Mouse (Mus musculus): ENCODE measurements at regions not wholly inside any gene's neighbourhood (a gene's known extent, or its start where the extent isn't known, plus 50 kb on each side); places are given as distances from the start of the nearest gene placed in this dataset.
"Not testable (repeated sequence)": the region's sequence is repeated elsewhere in the genome, so short reads cannot be mapped to it uniquely, and the experiment has no call there.

DNA sequence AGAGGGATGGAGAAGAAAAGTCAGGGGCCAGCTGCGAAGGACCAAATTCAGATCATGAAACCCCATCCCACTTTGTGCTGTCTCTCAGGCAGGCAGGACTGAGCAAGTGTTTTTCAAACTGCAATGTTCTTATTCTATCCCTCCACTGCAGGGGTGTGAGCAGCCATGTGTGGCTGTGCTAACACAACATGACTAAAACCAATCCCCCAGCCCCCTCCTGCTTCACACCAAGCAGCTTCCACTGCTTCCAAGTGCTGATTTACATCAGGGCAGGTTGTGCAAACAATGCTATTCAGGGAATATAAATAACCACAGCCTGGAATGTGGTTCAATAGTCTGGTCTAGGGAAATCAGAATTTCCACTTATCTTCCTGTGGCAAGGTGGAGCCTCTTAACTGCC is 517.0 kb upstream of the Brinp1 start:
- H3K27ac ChIP-seq (ENCODE audit: low read depth, low read length): no peak overlapping the region
- peak; percentile 90 for ATAC-seq (ENCODE audit: low FRiP score)
- H3K4me2 ChIP-seq: no peak overlapping the region
- H3K9me3 ChIP-seq (ENCODE audit: control insufficient read depth, low read length): no peaks in the 10 kb centered on the region
- H3K27me3 ChIP-seq (ENCODE audit: control insufficient read depth, insufficient read depth, low read length): no peaks in the 10 kb centered on the region
- no peak for DNase-seq (ENCODE audit: low spot score, missing footprints)
- no peaks in the 10 kb centered on the region for H3K36me3 ChIP-seq (ENCODE audit: control insufficient read depth, insufficient read depth, low read length)
- H3K9ac ChIP-seq (ENCODE audit: low read length): no peak overlapping the region
- H3K4me1 ChIP-seq (ENCODE audit: control insufficient read depth, insufficient read depth, low read length): no peaks in the 10 kb centered on the region
- WGBS: 69% methylated on average over 1 of the region's 1 CpGs
- no peak overlapping the region for H3K4me3 ChIP-seq (ENCODE audit: low read depth, low read length)

DNA sequence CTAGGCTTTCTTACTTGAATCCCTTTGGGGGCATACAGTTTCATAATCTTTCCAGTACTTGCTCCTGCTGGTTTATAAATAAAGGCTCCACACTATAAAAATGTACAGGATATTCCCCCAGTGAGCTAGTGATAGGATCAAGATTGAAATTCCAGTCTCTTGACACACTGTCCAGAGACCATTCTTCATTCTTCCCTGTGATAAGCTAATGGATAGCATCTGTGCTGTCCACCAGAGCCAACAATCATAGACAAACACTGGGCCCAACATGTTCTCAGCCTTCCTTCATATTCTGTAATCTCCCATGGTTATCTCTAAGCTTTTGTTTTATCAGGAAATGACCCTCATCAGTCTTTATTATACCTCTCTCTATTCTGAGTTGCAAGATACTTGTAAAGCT is 505.8 kb upstream of the Brinp1 start:
- no peaks in the 10 kb centered on the region for H3K9me3 ChIP-seq (ENCODE audit: control insufficient read depth, low read length)
- no peak overlapping the region for H3K4me2 ChIP-seq
- H3K27me3 ChIP-seq (ENCODE audit: control insufficient read depth, insufficient read depth, low read length): no peaks in the 10 kb centered on the region
- no peak overlapping the region for H3K9ac ChIP-seq (ENCODE audit: low read length)
- ATAC-seq (ENCODE audit: low FRiP score): no peak
- H3K4me3 ChIP-seq (ENCODE audit: low read depth, low read length): no peak overlapping the region
- no peak for DNase-seq (ENCODE audit: low spot score, missing footprints)
- H3K4me1 ChIP-seq (ENCODE audit: control insufficient read depth, insufficient read depth, low read length): no peaks in the 10 kb centered on the region
- no peaks in the 10 kb centered on the region for H3K36me3 ChIP-seq (ENCODE audit: control insufficient read depth, insufficient read depth, low read length)
- no peak overlapping the region for H3K27ac ChIP-seq (ENCODE audit: low read depth, low read length)

DNA sequence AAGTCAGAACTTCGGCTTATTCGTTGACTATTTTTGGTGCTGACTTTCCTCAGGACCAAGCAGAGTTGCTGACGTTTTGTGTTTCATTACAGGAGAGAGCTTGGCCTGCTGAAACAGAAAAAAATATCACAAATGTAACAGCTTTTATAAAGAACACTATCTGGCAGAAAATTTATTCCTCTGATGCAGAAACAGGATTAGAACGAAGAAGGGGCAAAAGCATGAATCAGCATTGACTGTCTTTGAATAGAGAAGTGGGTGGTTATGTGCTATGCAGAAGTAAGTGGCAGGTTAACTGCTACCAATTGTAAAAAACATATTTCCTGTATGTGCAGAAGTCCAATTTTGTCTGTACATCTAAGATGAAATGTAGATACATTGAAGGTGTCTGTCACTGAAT is 502.2 kb upstream of the Brinp1 start:
- Histone ChIP-seq H3K27me3 (ENCODE audit: control insufficient read depth, insufficient read depth, low read length) (no peaks in the 10 kb centered on the region), H3K4me1 (ENCODE audit: control insufficient read depth, insufficient read depth, low read length) (no peaks in the 10 kb centered on the region), H3K27ac (ENCODE audit: low read depth, low read length) (no peak overlapping the region), H3K4me3 (ENCODE audit: low read depth, low read length) (no peak overlapping the region), H3K9ac (ENCODE audit: low read length) (no peak overlapping the region), H3K4me2 (no peak overlapping the region), H3K36me3 (ENCODE audit: control insufficient read depth, insufficient read depth, low read length) (no peaks in the 10 kb centered on the region), H3K9me3 (ENCODE audit: control insufficient read depth, low read length) (no peaks in the 10 kb centered on the region)
- DNase-seq (ENCODE audit: low spot score, missing footprints) (no peak), ATAC-seq (ENCODE audit: low FRiP score) (no peak)
- 92% methylated on average over 4 of the region's 4 CpGs for WGBS

DNA sequence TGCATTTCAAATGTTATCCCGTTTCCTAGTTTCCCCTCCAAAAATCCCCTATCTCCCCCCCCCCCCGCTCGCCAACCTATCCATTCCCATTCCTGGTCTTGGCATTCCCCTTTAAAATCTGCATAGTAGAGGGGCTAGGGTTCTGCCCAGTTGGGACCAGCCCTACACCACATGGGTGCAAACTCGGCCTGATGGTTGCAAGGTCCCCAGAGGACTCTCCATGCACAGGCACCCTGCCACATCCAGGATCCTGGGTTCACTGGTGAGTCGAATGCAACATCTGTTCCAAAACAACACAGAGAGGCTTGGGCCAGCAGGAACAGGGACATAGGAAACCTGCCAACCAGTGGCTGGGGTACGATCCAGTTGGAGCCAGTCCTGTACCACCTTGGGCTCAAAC is 492.0 kb upstream of the Brinp1 start:
- Histone ChIP-seq H3K36me3 (ENCODE audit: control insufficient read depth, insufficient read depth, low read length) (no peaks in the 10 kb centered on the region), H3K4me3 (ENCODE audit: low read depth, low read length) (no peak overlapping the region), H3K27me3 (ENCODE audit: control insufficient read depth, insufficient read depth, low read length) (no peaks in the 10 kb centered on the region), H3K27ac (ENCODE audit: low read depth, low read length) (no peak overlapping the region), H3K9ac (ENCODE audit: low read length) (no peak overlapping the region), H3K9me3 (ENCODE audit: control insufficient read depth, low read length) (no peaks in the 10 kb centered on the region), H3K4me1 (ENCODE audit: control insufficient read depth, insufficient read depth, low read length) (no peaks in the 10 kb centered on the region), H3K4me2 (no peak overlapping the region)
- 92% methylated on average over 6 of the region's 6 CpGs for WGBS
- ATAC-seq (ENCODE audit: low FRiP score) (no peak), DNase-seq (ENCODE audit: low spot score, missing footprints) (no peak)

DNA sequence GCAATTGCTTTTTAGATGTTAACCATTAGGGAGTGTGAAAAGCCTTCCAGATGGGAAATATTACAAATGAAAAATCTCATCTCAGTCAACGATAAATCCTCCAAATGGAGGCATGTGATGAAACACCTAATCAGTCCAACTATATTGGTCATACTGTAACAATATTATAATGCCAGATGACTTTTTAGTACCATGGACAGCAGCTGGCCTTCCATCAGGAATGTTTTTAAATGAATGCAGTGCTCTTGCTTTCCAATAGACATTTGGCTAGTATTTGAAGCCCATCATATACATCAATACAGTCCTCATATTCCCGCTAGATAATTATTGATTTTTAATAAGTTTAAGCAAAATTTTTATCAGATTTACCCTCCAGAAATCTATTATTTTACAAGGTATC is 489.8 kb upstream of the Brinp1 start:
- no peak overlapping the region for H3K9ac ChIP-seq (ENCODE audit: low read length)
- WGBS: 84% methylated on average over 2 of the region's 2 CpGs
- no peaks in the 10 kb centered on the region for H3K27me3 ChIP-seq (ENCODE audit: control insufficient read depth, insufficient read depth, low read length)
- H3K27ac ChIP-seq (ENCODE audit: low read depth, low read length): no peak overlapping the region
- H3K36me3 ChIP-seq (ENCODE audit: control insufficient read depth, insufficient read depth, low read length): no peaks in the 10 kb centered on the region
- no peaks in the 10 kb centered on the region for H3K4me1 ChIP-seq (ENCODE audit: control insufficient read depth, insufficient read depth, low read length)
- no peaks in the 10 kb centered on the region for H3K9me3 ChIP-seq (ENCODE audit: control insufficient read depth, low read length)
- ATAC-seq (ENCODE audit: low FRiP score): no peak
- H3K4me3 ChIP-seq (ENCODE audit: low read depth, low read length): no peak overlapping the region
- no peak for DNase-seq (ENCODE audit: low spot score, missing footprints)
- H3K4me2 ChIP-seq: no peak overlapping the region

DNA sequence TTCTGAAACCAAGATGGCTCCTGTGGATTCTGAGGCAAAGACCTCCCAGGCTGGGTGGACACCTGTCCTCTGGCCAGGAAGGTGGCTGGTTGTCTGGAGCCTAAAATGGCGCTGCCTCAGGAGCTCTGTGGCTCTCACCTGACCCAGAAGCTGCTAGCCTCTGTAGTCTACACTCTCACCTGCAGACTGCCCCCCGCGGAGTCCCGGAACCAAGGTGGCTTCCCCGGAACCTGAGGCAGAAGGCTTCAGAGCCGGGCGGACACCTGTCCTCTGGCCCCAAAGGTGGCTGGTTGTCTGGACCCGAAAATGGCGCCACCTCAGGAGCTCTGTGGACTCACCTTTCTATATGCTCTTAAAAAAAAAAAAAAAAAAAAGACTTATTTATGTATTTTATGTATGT is 481.2 kb upstream of the Brinp1 start:
- H3K4me2 ChIP-seq: no peak overlapping the region
- no peak overlapping the region for H3K9ac ChIP-seq (ENCODE audit: low read length)
- H3K9me3 ChIP-seq (ENCODE audit: control insufficient read depth, low read length): no peaks in the 10 kb centered on the region
- H3K36me3 ChIP-seq (ENCODE audit: control insufficient read depth, insufficient read depth, low read length): no peaks in the 10 kb centered on the region
- DNase-seq (ENCODE audit: low spot score, missing footprints): no peak
- no peaks in the 10 kb centered on the region for H3K4me1 ChIP-seq (ENCODE audit: control insufficient read depth, insufficient read depth, low read length)
- no peak for ATAC-seq (ENCODE audit: low FRiP score)
- no peaks in the 10 kb centered on the region for H3K27me3 ChIP-seq (ENCODE audit: control insufficient read depth, insufficient read depth, low read length)
- H3K27ac ChIP-seq (ENCODE audit: low read depth, low read length): no peak overlapping the region
- H3K4me3 ChIP-seq (ENCODE audit: low read depth, low read length): no peak overlapping the region
- 94% methylated on average over 9 of the region's 9 CpGs for WGBS

DNA sequence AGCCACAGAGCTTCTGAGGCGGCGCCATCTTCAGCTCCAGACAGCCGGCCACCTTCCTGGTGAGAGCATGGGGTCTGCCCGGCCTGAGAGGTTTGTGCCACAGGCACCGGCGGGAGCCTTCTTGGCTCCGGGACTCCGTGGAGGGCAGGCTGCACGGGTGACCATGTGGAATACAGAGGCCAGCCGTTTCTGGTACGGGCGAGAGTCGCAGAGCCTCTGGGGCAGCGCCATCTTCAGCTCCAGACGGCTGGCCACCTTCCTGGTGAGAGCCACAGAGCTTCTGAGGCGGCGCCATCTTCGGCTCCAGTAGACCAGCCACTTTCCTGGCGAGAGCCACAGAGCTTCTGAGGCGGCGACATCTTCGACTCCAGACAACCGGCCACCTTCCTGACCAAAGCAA is 456.2 kb upstream of the Brinp1 start:
- not testable (repeated sequence) for H3K27ac ChIP-seq (ENCODE audit: low read depth, low read length); H3K4me3 ChIP-seq (ENCODE audit: low read depth, low read length); DNase-seq (ENCODE audit: low spot score, missing footprints); H3K36me3 ChIP-seq (ENCODE audit: control insufficient read depth, insufficient read depth, low read length); ATAC-seq (ENCODE audit: low FRiP score); H3K4me2 ChIP-seq; H3K9me3 ChIP-seq (ENCODE audit: control insufficient read depth, low read length); H3K27me3 ChIP-seq (ENCODE audit: control insufficient read depth, insufficient read depth, low read length); H3K4me1 ChIP-seq (ENCODE audit: control insufficient read depth, insufficient read depth, low read length); H3K9ac ChIP-seq (ENCODE audit: low read length)
- 96% methylated on average over 20 of the region's 23 CpGs for WGBS

DNA sequence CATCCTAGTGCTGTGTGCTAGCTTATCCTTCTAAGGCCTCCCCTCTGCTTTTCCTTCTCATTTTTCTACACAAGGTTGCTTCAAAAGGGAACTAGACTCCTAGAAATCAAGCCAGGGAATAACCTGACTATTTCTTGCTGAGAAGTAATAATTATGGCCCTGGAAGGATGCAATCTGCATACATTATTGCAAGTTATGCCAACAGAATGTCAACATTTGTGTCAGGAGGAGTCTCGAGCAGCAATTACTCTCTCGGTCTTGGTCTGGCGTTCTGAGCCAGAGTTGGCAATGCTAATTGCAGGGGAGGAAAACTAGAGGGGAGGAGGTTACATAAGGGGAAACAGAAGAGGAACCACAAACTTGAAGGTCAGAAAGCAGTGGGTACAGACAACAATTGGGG is 441.3 kb upstream of the Brinp1 start:
- Histone ChIP-seq H3K4me3 (ENCODE audit: low read depth, low read length) (no peak overlapping the region), H3K27me3 (ENCODE audit: control insufficient read depth, insufficient read depth, low read length) (no peaks in the 10 kb centered on the region), H3K27ac (ENCODE audit: low read depth, low read length) (no peak overlapping the region), H3K9me3 (ENCODE audit: control insufficient read depth, low read length) (no peaks in the 10 kb centered on the region), H3K4me1 (ENCODE audit: control insufficient read depth, insufficient read depth, low read length) (no peaks in the 10 kb centered on the region), H3K9ac (ENCODE audit: low read length) (no peak overlapping the region), H3K36me3 (ENCODE audit: control insufficient read depth, insufficient read depth, low read length) (no peaks in the 10 kb centered on the region), H3K4me2 (no peak overlapping the region)
- no peak for DNase-seq (ENCODE audit: low spot score, missing footprints)
- ATAC-seq (ENCODE audit: low FRiP score): no peak
- 88% methylated on average over 3 of the region's 3 CpGs for WGBS

DNA sequence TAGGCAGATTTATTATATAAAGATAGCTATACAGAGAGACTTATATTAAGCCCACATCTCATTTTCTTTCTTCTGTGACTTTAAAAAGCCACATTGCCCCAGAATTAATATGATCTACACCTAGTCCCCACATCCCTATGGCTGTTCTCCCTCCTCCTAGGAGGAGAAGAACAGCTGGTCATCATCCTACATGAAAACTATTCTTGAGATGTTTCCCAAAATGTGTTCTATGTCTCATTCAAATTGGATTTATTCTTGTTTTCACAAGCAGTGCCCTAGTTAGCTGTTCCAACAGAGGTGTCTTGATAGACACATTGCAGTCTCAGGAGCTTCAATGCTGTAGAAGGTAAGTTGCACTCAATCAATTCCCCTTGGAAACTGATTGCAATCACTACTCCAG is 429.1 kb upstream of the Brinp1 start:
- ATAC-seq (ENCODE audit: low FRiP score) (no peak), DNase-seq (ENCODE audit: low spot score, missing footprints) (no peak)
- Histone ChIP-seq H3K4me2 (no peak overlapping the region), H3K4me1 (ENCODE audit: control insufficient read depth, insufficient read depth, low read length) (no peaks in the 10 kb centered on the region), H3K9me3 (ENCODE audit: control insufficient read depth, low read length) (no peaks in the 10 kb centered on the region), H3K4me3 (ENCODE audit: low read depth, low read length) (no peak overlapping the region), H3K27me3 (ENCODE audit: control insufficient read depth, insufficient read depth, low read length) (no peaks in the 10 kb centered on the region), H3K27ac (ENCODE audit: low read depth, low read length) (no peak overlapping the region), H3K36me3 (ENCODE audit: control insufficient read depth, insufficient read depth, low read length) (no peaks in the 10 kb centered on the region), H3K9ac (ENCODE audit: low read length) (no peak overlapping the region)

DNA sequence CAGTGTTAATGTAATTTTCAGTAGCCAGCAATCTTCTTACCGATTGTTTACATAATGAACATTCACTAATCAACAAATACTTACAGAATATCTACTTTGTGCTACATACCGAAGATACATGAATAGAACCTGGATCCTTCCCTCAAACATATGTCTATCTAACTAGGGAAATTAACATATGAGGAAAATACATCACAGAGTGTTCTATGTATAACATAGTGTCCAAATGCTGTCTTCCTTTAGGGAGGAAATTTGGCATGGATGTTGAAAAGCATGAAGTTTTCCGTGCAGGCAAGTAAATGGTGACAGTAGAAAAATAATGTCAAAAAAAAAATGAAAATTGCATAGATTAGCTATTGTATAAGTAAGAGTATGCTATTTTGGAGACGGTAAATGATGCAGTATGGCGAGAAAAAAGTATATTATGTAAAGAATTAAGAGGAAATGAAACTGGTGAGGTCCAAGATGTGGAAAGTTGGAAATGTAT is 392.8 kb upstream of the Brinp1 start:
- Histone ChIP-seq H3K4me2 (no peak overlapping the region), H3K27ac (ENCODE audit: low read depth, low read length) (no peak overlapping the region), H3K36me3 (ENCODE audit: control insufficient read depth, insufficient read depth, low read length) (no peaks in the 10 kb centered on the region), H3K4me1 (ENCODE audit: control insufficient read depth, insufficient read depth, low read length) (no peaks in the 10 kb centered on the region), H3K4me3 (ENCODE audit: low read depth, low read length) (no peak overlapping the region), H3K9ac (ENCODE audit: low read length) (no peak overlapping the region), H3K27me3 (ENCODE audit: control insufficient read depth, insufficient read depth, low read length) (no peaks in the 10 kb centered on the region), H3K9me3 (ENCODE audit: control insufficient read depth, low read length) (no peaks in the 10 kb centered on the region)
- DNase-seq (ENCODE audit: low spot score, missing footprints) (peak; percentile 67), ATAC-seq (ENCODE audit: low FRiP score) (no peak)
- WGBS: 86% methylated on average over 5 of the region's 5 CpGs

All from midbrain, embryonic 11.5 days (tissue).